Mouse (Mus musculus) kidney, postnatal 36 days (tissue): Measurements from ENCODE around the gene Dach1.

Source experiments
- DNase-seq, 2 experiments: peaks; one replicate each; pipeline ENCODE4 v3.0.0; 2021 to 2022; ENCODE audit warnings: mixed read lengths in 2 of 2

Dach1 gene

GRCm38 (mm10) chr14:98023540-98023939 is 146.0 kb downstream of the Dach1 start:
- no peak for DNase-seq

- no peak for DNase-seq
These were observed 155.5 kb downstream of the Dach1 start for GRCm38 (mm10) chr14:98014053-98014452.

GRCm38 (mm10) chr14:98008501-98008900 is 161.1 kb downstream of the Dach1 start:
- DNase-seq = peak in 1 of 2 experiments; percentile 17

- no peak for DNase-seq
These were observed 167.4 kb downstream of the Dach1 start for GRCm38 (mm10) chr14:98002021-98002680.

GRCm38 (mm10) chr14:97998584-97998983 is 171.0 kb downstream of the Dach1 start:
- DNase-seq = no peak

GRCm38 (mm10) chr14:97983251-97983650 is 186.3 kb downstream of the Dach1 start:
- DNase-seq = no peak

- DNase-seq = no peak
These were observed 186.9 kb downstream of the Dach1 start for GRCm38 (mm10) chr14:97982676-97983075.

- DNase-seq = no peak
These were observed 188.7 kb downstream of the Dach1 start for GRCm38 (mm10) chr14:97980879-97981278.

GRCm38 (mm10) chr14:97976091-97976490 is 193.5 kb downstream of the Dach1 start:
- DNase-seq = no peak

- DNase-seq = no peak
These were observed 194.1 kb downstream of the Dach1 start for GRCm38 (mm10) chr14:97975447-97975846.

- no peak for DNase-seq
These were observed 205.0 kb downstream of the Dach1 start for GRCm38 (mm10) chr14:97964543-97965069.

- no peak for DNase-seq
These were observed 205.9 kb downstream of the Dach1 start for GRCm38 (mm10) chr14:97963624-97964023.

GRCm38 (mm10) chr14:97956356-97956755 is 213.2 kb downstream of the Dach1 start:
- no peak for DNase-seq

GRCm38 (mm10) chr14:97945471-97945870 is 224.1 kb downstream of the Dach1 start:
- DNase-seq = no peak

- DNase-seq = no peak
These were observed 224.8 kb downstream of the Dach1 start for GRCm38 (mm10) chr14:97944643-97945268.

- no peak for DNase-seq
These were observed 227.2 kb downstream of the Dach1 start for GRCm38 (mm10) chr14:97942361-97942760.

GRCm38 (mm10) chr14:97896622-97897021 is 272.9 kb downstream of the Dach1 start:
- no peak for DNase-seq

GRCm38 (mm10) chr14:97881976-97882375 is 287.6 kb downstream of the Dach1 start:
- DNase-seq = no peak

GRCm38 (mm10) chr14:97871001-97871400 is 298.6 kb downstream of the Dach1 start:
- DNase-seq = no peak

- no peak for DNase-seq
These were observed 311.2 kb downstream of the Dach1 start for GRCm38 (mm10) chr14:97858384-97858783.

- DNase-seq = no peak
These were observed 312.3 kb downstream of the Dach1 start for GRCm38 (mm10) chr14:97857276-97857675.

- DNase-seq = no peak
These were observed 314.2 kb downstream of the Dach1 start for GRCm38 (mm10) chr14:97855345-97855744.

- peak; percentile 38 to 49 for DNase-seq
These were observed 319.1 kb downstream of the Dach1 start for GRCm38 (mm10) chr14:97850486-97850885.

- DNase-seq = peak; percentile 39 to 63
These were observed 321.9 kb downstream of the Dach1 start for GRCm38 (mm10) chr14:97847641-97848040.
